Mouse (Mus musculus) heart, adult 2 months (tissue): ENCODE results near the gene Nkiras2.

Source experiments
- CTCF ChIP-seq: fragments of 200-600 bp; IDR thresholded peaks from 2 replicates; pipeline ENCODE4 v1.8.1; 2022; ENCODE audit warnings: antibody characterized with exemption, mild to moderate bottlenecking, moderate library complexity
- POLR2A ChIP-seq: fragments of 200-500 bp; IDR thresholded peaks from 2 replicates; pipeline ENCODE4 v1.6.1; 2011; ENCODE audit warnings: mild to moderate bottlenecking, low read depth, low read length, control low read depth; ENCODE audit not compliant: insufficient read depth

DNA sequence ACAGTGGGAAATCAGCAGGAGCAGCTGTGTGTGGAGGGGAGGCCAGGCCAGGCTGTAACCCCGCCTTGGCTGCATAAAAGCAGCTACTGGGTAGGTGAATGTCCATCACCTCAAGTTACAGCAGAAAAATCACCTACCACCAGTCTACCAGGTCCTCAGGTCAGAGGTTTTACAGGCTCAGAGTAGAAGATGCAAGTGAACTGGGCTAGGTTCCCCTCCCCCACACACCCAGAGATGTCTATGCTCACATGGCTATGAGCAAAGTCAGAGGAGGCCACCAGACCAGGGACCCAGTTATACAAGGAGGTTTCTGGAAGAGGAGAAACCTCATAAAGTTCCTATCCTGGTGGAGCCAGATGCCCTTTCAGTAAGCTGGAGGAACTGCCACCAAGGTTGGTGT, 52.0 kb downstream of the Nkiras2 start:
- TF ChIP-seq CTCF: no peak
- no peak for TF ChIP-seq POLR2A
